ENCODE assay signal across 12 mouse cellular contexts in the genomic region with DNA sequence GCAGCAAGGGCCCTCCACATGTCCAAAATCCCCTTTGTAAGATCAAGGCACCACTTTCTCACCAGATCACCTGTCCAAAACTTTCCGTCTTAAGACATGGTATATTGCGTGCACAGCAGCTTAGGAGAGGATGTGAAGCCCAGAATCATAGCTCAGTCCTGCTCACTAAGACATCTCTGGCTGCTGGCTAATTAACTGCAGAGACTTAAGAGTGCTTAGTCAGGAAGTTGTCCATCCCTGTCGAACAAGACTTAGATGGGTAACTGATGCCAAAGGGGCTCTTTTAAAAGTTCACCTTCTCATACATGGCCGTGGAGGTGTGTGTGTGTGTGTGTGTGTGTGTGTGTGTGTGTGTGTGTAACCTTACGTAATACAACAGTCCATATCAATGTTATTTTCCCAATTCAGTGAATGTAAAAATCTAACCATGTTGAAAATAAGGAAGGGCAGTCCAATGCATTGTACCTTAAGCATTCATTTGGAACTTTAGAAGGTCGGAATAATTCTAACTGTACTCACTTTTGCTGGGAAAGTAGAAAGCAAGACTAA.
DNase-seq lines count a peak whose midpoint lies in the region; ATAC-seq and TF ChIP-seq lines count a peak whose summit lies in the region.
"Had no signal": no experiment of that assay in that cellular context is flagged by ENCODE, and none has a peak within 500 bp of the region (broad histone marks: within the 10 kb centered on the region; RNA-seq: fewer than 3 reads in every experiment).

No protein-coding gene starts in this region.

- no peak for ATAC-seq in forebrain, embryonic 12.5 days (ENCODE audit: low FRiP score)
- no peak for ATAC-seq in limb, embryonic 12.5 days (ENCODE audit: insufficient number of reproducible peaks, insufficient read depth, low FRiP score, low TSS enrichment, low read depth)
- no peak for ATAC-seq in limb, embryonic 14.5 days (ENCODE audit: low FRiP score, low read depth)
- ATAC-seq in stomach, postnatal 0 days (ENCODE audit: low FRiP score, low TSS enrichment) = no peak
- ATAC-seq: activated CD4-positive, CD25-positive, alpha-beta regulatory T cell, adult 4 months had no signal

- H3K27me3 ChIP-seq in forebrain, embryonic 12.5 days = peaks cover 25% of the 10 kb centered on the region
- H3K27me3 ChIP-seq in forebrain, embryonic 10.5 days (ENCODE audit: poor library complexity, severe bottlenecking) = peaks cover 57% of the 10 kb centered on the region
- H3K27me3 ChIP-seq in limb, embryonic 12.5 days = peaks cover 56% of the 10 kb centered on the region
- H3K27me3 ChIP-seq in limb, embryonic 10.5 days (ENCODE audit: low read depth, poor library complexity, severe bottlenecking) = peaks cover 57% of the 10 kb centered on the region
- peaks cover 15% of the 10 kb centered on the region for H3K27me3 ChIP-seq in limb, embryonic 14.5 days (ENCODE audit: control insufficient read depth, insufficient read depth, low read length)
- H3K27me3 ChIP-seq in stomach, postnatal 0 days (ENCODE audit: control insufficient read depth, insufficient read depth, low read length) = no peaks in the 10 kb centered on the region

- peaks cover 12% of the 10 kb centered on the region; the same call in 1 of the 2 replicates for H3K4me1 ChIP-seq in forebrain, embryonic 12.5 days
- H3K4me1 ChIP-seq in forebrain, embryonic 10.5 days = peaks cover 22% of the 10 kb centered on the region
- H3K4me1 ChIP-seq in limb, embryonic 12.5 days (replicated peaks) = peaks cover 5% of the 10 kb centered on the region; the same call in 1 of the 2 replicates
- H3K4me1 ChIP-seq in limb, embryonic 10.5 days = peaks cover 14% of the 10 kb centered on the region
- H3K4me1 ChIP-seq in limb, embryonic 14.5 days (ENCODE audit: control insufficient read depth, insufficient read depth, low read length) = peaks cover 4% of the 10 kb centered on the region
- H3K4me1 ChIP-seq in stomach, postnatal 0 days (replicated peaks; ENCODE audit: control insufficient read depth, insufficient read depth) = 0 out of 2 replicates have a peak, but pooled peaks cover 3% of the 10 kb centered on the region

- TF ChIP-seq EP300 in stomach, postnatal 0 days (optimal IDR thresholded peaks at IDR 0.05) = no peak

- TF ChIP-seq CTCF in stomach, postnatal 0 days (IDR thresholded peaks at IDR 0.05; ENCODE audit: low read depth) = no peak

- no peak overlapping the region for H3K4me3 ChIP-seq in forebrain, embryonic 12.5 days (replicated peaks)
- no peak overlapping the region for H3K4me3 ChIP-seq in forebrain, embryonic 10.5 days
- no peak overlapping the region for H3K4me3 ChIP-seq in limb, embryonic 12.5 days (replicated peaks)
- H3K4me3 ChIP-seq in limb, embryonic 10.5 days = no peak overlapping the region
- H3K4me3 ChIP-seq in limb, embryonic 14.5 days (replicated peaks; ENCODE audit: low read length) = peak overlapping the region; percentile 61
- peak overlapping the region; percentile 69; the same call in 1 of the 2 replicates for H3K4me3 ChIP-seq in stomach, postnatal 0 days (ENCODE audit: low read depth, low read length)
- H3K4me3 ChIP-seq: liver, embryonic 13.5 days had no signal

- 75% methylated on average over 6 of the region's 6 CpGs for WGBS in forebrain, embryonic 12.5 days
- WGBS in forebrain, embryonic 10.5 days = 75% methylated on average over 6 of the region's 6 CpGs
- WGBS in limb, embryonic 12.5 days = 60% methylated on average over 6 of the region's 6 CpGs
- 61% methylated on average over 6 of the region's 6 CpGs for whole genome bisulfite sequencing in limb, embryonic 10.5 days
- WGBS in limb, embryonic 14.5 days = 55% methylated on average over 6 of the region's 6 CpGs
- WGBS in stomach, postnatal 0 days = 78% methylated on average over 6 of the region's 6 CpGs

- TF ChIP-seq POLR2A in limb, embryonic 14.5 days (IDR thresholded peaks at IDR 0.05; ENCODE audit: borderline replicate concordance, extremely low read depth, insufficient read depth, insufficient read length) = no peak

- DNase-seq in forebrain, embryonic 10.5 days (ENCODE audit: extremely low spot score, low spot score) = no peak
- DNase-seq in limb, embryonic 10.5 days (ENCODE audit: low spot score) = no peak
- DNase-seq in limb, embryonic 14.5 days (ENCODE audit: low spot score) = no peak
- no peak for DNase-seq in stomach, postnatal 0 days (ENCODE audit: low spot score)
- DNase-seq in left cerebral cortex, adult 11 months (ENCODE audit: low spot score) = no peak
- DNase-seq in adrenal gland, adult 18-20 months (ENCODE audit: low spot score in 2 of 2) = no peak
- DNase-seq: liver, embryonic 13.5 days had no signal

- no peaks in the 10 kb centered on the region for H3K36me3 ChIP-seq in forebrain, embryonic 12.5 days (replicated peaks)
- no peaks in the 10 kb centered on the region for H3K36me3 ChIP-seq in forebrain, embryonic 10.5 days (replicated peaks)
- H3K36me3 ChIP-seq in limb, embryonic 12.5 days = no peaks in the 10 kb centered on the region
- no peaks in the 10 kb centered on the region for H3K36me3 ChIP-seq in limb, embryonic 10.5 days
- no peaks in the 10 kb centered on the region for H3K36me3 ChIP-seq in limb, embryonic 14.5 days (ENCODE audit: control insufficient read depth, insufficient read depth, low read length)
- H3K36me3 ChIP-seq in stomach, postnatal 0 days (ENCODE audit: control insufficient read depth, insufficient read depth, low read length) = no peaks in the 10 kb centered on the region
- H3K36me3 ChIP-seq: G1E; liver, embryonic 13.5 days had no signal

- peak overlapping the region; percentile 5; the same call in 1 of the 2 replicates for H3K4me2 ChIP-seq in forebrain, embryonic 12.5 days
- peak overlapping the region; percentile 95; the same call in 1 of the 2 replicates for H3K4me2 ChIP-seq in limb, embryonic 12.5 days
- peak overlapping the region; percentile 96; the same call in 1 of the 2 replicates for H3K4me2 ChIP-seq in limb, embryonic 14.5 days (replicated peaks; ENCODE audit: low read depth, low read length, severe bottlenecking)
- no peak overlapping the region; the same call in 1 of the 2 replicates for H3K4me2 ChIP-seq in stomach, postnatal 0 days (replicated peaks; ENCODE audit: low read depth)
- H3K4me2 ChIP-seq: liver, embryonic 13.5 days had no signal

- no peak overlapping the region for H3K27ac ChIP-seq in forebrain, embryonic 12.5 days
- no peak overlapping the region for H3K27ac ChIP-seq in forebrain, embryonic 10.5 days
- H3K27ac ChIP-seq in limb, embryonic 12.5 days = no peak overlapping the region
- H3K27ac ChIP-seq in limb, embryonic 10.5 days = no peak overlapping the region
- no peak overlapping the region for H3K27ac ChIP-seq in limb, embryonic 14.5 days (replicated peaks; ENCODE audit: low read depth, low read length)
- no peak overlapping the region for H3K27ac ChIP-seq in stomach, postnatal 0 days (replicated peaks)
- H3K27ac ChIP-seq: liver, embryonic 13.5 days; macrophage had no signal

- no peaks in the 10 kb centered on the region for H3K9me3 ChIP-seq in forebrain, embryonic 12.5 days
- H3K9me3 ChIP-seq in forebrain, embryonic 10.5 days = no peaks in the 10 kb centered on the region
- no peaks in the 10 kb centered on the region for H3K9me3 ChIP-seq in limb, embryonic 12.5 days
- no peaks in the 10 kb centered on the region for H3K9me3 ChIP-seq in limb, embryonic 10.5 days (replicated peaks)
- H3K9me3 ChIP-seq in limb, embryonic 14.5 days (ENCODE audit: control insufficient read depth, low read length) = no peaks in the 10 kb centered on the region
- no peaks in the 10 kb centered on the region for H3K9me3 ChIP-seq in stomach, postnatal 0 days (ENCODE audit: control insufficient read depth, low read length)
- H3K9me3 ChIP-seq: liver, embryonic 13.5 days had no signal

- no peak overlapping the region for H3K9ac ChIP-seq in forebrain, embryonic 12.5 days
- H3K9ac ChIP-seq in limb, embryonic 12.5 days (replicated peaks) = no peak overlapping the region
- H3K9ac ChIP-seq in limb, embryonic 14.5 days (ENCODE audit: low read depth, low read length, severe bottlenecking) = no peak overlapping the region
- H3K9ac ChIP-seq in stomach, postnatal 0 days (ENCODE audit: low read length) = no peak overlapping the region
- H3K9ac ChIP-seq: liver, embryonic 13.5 days had no signal

Comparison
In these comparisons a context has a peak if more than half of its experiments do, and no peak if none do; other contexts are left out.
1. H3K4me3 ChIP-seq: peak in limb, embryonic 14.5 days (single experiment) and stomach, postnatal 0 days (single experiment); none in forebrain, embryonic 12.5 days (single experiment), forebrain, embryonic 10.5 days (single experiment), limb, embryonic 12.5 days (single experiment) and limb, embryonic 10.5 days (single experiment).